ENCODE assay signal across 12 mouse cellular contexts in genomic region chr11:51342776-51343175, GRCm38 (mm10). TPM values are rescaled to one million over a fixed set of nuclear protein-coding genes. Genes with fewer than 3 reads are reported as not detected.
DNase-seq lines count a peak whose midpoint lies in the region; ATAC-seq lines count a peak whose summit lies in the region.
"Had no signal": no experiment of that assay in that cellular context is flagged by ENCODE, and none has a peak within 500 bp of the region (broad histone marks: within the 10 kb centered on the region; RNA-seq: fewer than 3 reads in every experiment).

No protein-coding gene starts in this region.

- H3K4me1 ChIP-seq in hindbrain, embryonic 14.5 days (replicated peaks; ENCODE audit: control insufficient read depth, insufficient read depth, low read length): no peaks in the 10 kb centered on the region

- DNase-seq in cerebellum, adult 11 months: peak; percentile 61
- no peak for DNase-seq in cerebellum, postnatal 4 days (ENCODE audit: low spot score in 2 of 2)
- DNase-seq in cerebellum, adult 9-10 months: peak; percentile 75
- peak; percentile 38 to 52 for DNase-seq in heart, postnatal 36 days
- peak; percentile 78 to 85 for DNase-seq in left cerebral cortex, postnatal 10 days (ENCODE audit: extremely low spot score in 1 of 2, low spot score in 2 of 2)
- DNase-seq in thymus, adult 18-20 months: no peak
- DNase-seq in embryo, embryonic 11 days: no peak
- DNase-seq in hindbrain, embryonic 14.5 days (ENCODE audit: low spot score): no peak
- DNase-seq: kidney, adult 9 months had no signal

- H3K4me3 ChIP-seq in hindbrain, embryonic 14.5 days (replicated peaks; ENCODE audit: low read length): no peak overlapping the region
- H3K4me3 ChIP-seq: midbrain, embryonic 10.5 days had no signal

- no peak overlapping the region for H3K4me2 ChIP-seq in hindbrain, embryonic 14.5 days (replicated peaks)
- H3K4me2 ChIP-seq: liver, embryonic 11.5 days had no signal

- intact Hi-C loops in heart, postnatal 36 days (cut with DNase I): no loop called here
- intact Hi-C loops in left cerebral cortex, postnatal 10 days (cut with DNase I): no loop called here

- ATAC-seq in hindbrain, embryonic 14.5 days (ENCODE audit: low FRiP score): no peak

- H3K27ac ChIP-seq in hindbrain, embryonic 14.5 days: no peak overlapping the region
- H3K27ac ChIP-seq: midbrain, embryonic 10.5 days had no signal

- no peak overlapping the region for H3K9ac ChIP-seq in hindbrain, embryonic 14.5 days

- no peaks in the 10 kb centered on the region for H3K9me3 ChIP-seq in hindbrain, embryonic 14.5 days (ENCODE audit: control insufficient read depth, low read length)
- H3K9me3 ChIP-seq: G1E; midbrain, embryonic 10.5 days had no signal

- 95% methylated on average over 6 of the region's 6 CpGs for WGBS in hindbrain, embryonic 14.5 days

- H3K36me3 ChIP-seq in hindbrain, embryonic 14.5 days (replicated peaks; ENCODE audit: control insufficient read depth, insufficient read depth): no peaks in the 10 kb centered on the region
- H3K36me3 ChIP-seq: G1E; midbrain, embryonic 10.5 days had no signal

- H3K27me3 ChIP-seq in hindbrain, embryonic 14.5 days (ENCODE audit: control insufficient read depth, insufficient read depth, low read length): no peaks in the 10 kb centered on the region

RNA-seq across cellular contexts. Expression of gene Col23a1, which starts 53.1 kb away (rescaled TPM):
- total RNA-seq in heart, postnatal 36 days (2021): 1 to 10 TPM; 1.3 to 1.4 TPM
- 10 to 100 TPM; 12.1 to 12.4 TPM for total RNA-seq in left cerebral cortex, postnatal 10 days (2021)
- polyA plus RNA-seq in hindbrain, embryonic 14.5 days (2014; fragmentation: Nextera tagmentation; extraction: Ambion mirVana): 10.2 and 10.7 TPM in 2 replicates

Comparison
In these comparisons a context has a peak if more than half of its experiments do, and no peak if none do; other contexts are left out.
1. DNase-seq: peak in cerebellum, adult 11 months (single experiment), cerebellum, adult 9-10 months (single experiment), heart, postnatal 36 days (2 of 2) and left cerebral cortex, postnatal 10 days (2 of 2); none in cerebellum, postnatal 4 days (0 of 2), thymus, adult 18-20 months (0 of 2), embryo, embryonic 11 days (single experiment) and hindbrain, embryonic 14.5 days (single experiment).
2. RNA of gene Col23a1, which starts 53.1 kb away (total RNA-seq): 12.1 to 12.4 TPM in left cerebral cortex, postnatal 10 days; 1.3 to 1.4 TPM in heart, postnatal 36 days; every median in the first group is over 4 times any median in the second.